Mouse (Mus musculus) kidney, postnatal 4 days (tissue): ENCODE measurements around the gene Chd2.
"Not testable (repeated sequence)": the region's sequence is repeated elsewhere in the genome, so short reads cannot be mapped to it uniquely, and the experiment has no call there.

Experiments
- DNase-seq, 2 experiments: peaks; one replicate each; pipeline ENCODE4 v3.0.0; 2021; ENCODE audit warnings: mixed read lengths in 2 of 2

Chd2 gene

DNA sequence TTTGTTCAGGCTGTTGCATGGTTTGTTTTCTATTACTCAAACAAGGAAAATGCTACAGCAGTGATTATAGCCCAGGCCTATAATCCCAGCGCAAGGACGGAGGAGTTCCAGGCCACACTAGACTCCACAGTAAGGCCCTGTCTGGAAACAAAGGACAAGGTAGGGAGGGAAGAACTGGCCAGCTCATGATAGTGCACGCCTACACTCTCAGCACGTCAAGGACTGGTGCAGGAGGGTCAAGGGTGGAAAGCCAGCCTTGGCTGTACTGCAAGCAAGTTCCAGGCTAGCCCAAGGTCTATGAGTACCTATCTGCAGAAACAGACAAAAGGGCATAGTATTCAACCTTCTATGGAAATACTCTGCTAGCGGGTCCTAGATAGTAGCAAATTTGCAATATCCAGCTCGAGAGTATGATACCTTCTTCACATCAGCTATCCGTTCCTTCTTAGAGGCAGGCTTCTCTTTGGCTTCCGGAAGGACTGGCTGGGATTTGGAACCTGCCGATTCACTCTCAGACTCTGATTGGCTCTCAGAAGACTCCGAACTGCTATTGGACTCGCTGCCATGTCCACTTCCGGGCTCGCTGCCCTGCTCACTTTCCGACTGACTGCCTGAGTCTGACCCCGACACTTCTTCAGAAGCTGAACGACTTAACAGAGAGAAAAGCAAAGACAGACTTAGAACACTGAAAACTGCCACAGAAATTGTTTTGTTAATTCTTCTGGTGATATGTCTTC lies 22.4 kb downstream of the Chd2 start:
- no peak for DNase-seq

DNA sequence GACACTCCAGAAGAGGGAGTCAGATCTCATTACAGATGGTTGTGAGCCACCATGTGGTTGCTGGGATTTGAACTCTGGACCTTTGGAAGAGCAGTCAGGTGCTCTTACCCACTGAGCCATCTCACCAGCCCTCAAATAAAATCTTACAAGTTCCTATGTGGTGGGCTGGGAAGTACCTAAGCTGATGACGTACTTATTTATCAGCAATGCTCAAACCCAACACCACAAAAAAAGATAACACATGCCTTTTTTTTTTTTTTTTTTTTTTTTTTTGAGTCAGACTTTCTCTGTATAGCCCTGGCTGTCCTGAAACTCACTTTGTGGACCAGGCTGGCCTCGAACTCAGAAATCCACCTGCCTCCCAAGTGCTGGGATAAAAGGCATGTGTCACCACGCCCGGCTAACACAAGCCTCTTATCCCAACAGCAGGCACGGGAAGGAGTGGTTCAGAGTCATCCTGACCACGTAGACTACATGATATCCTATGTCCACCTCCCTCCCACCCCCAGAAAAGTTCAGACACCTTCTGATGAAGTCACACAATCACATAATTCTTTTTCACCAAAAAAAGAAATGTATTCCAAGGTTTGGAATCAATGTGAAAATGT lies 23.2 kb downstream of the Chd2 start:
- DNase-seq: not testable (repeated sequence)

DNA sequence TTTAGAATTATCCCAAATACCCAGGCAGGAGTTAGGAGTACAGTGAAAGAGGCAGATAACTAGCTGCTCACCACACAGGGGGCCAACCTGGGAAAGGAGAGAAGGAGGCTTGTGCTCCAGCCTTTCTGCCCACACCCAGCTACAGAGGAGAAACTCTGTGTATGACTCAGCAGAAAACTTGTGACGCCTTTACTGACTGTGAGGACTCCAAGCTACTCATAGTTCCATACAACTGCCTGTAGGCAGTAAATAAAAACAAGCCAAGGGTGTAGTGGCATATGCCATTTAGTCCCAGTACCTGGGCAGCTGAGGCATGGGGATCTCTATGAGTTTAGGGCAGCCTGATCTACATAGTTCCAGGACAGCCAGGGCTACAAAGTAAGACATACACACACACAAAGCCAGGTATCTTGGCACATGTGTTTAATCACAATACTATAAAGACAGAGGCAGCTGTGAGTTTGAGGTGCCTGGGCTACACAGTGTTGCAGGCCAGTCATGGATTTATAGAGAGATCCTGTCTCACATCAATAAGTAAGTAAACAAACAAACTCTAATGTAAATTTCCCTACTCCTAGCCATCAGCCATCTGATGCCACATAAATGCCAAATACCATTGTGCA lies 24.1 kb downstream of the Chd2 start:
- DNase-seq: no peak

DNA sequence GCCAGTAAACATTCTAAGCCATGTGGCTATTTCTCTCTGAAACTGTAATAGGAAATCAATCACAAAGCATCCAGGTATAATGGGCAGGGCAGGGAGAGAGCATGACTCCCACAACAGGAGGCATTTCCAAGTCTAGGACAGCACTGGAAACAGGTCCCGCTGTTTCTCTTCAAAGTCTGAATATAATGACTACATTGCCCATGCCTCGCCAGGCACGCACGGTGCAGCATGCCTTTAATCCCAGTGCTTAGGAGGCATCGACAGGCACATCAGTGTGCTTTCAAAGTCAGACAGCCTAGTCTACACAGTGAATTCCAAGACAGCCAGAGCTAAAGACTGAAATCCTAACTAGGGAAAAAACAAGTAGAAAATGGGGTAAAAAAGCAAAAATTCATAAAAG lies 24.8 kb downstream of the Chd2 start:
- no peak for DNase-seq

DNA sequence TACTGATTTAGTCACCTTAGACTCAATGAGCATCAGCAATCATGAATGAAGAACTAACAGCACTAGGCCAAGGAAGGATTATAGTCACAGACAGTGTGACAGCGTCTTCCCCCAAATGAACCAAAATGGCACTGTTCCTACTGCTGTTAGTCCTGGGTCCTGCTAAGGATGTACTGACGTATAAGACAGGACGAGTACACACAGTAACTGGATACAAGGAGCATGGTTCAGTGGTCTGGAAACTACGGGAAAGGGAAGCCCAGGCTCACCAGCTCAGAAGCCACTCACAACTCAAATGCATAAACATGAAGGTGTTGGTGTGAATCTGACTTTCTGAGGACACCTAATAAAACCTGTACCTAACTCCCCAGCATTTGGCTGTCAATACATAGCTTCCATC lies 27.1 kb downstream of the Chd2 start:
- DNase-seq: no peak

DNA sequence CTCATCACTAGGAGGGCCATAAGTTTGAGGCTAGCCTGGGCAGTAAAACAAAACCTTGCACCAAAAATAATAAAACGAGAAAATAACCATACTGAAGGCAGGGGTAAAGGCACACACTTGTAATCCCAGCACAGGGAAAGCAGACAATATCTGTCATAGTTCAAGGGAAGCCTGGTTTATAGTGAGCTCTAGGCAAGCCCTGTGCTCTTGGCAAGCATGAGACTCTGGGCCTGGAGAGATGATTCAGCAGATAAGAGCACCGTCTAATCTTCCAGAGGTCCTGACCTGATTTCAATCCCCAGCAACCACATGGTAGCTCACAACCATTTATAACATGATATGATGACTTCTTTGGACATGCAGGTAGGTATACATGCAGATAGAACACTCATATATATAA lies 29.2 kb downstream of the Chd2 start:
- DNase-seq: no peak

DNA sequence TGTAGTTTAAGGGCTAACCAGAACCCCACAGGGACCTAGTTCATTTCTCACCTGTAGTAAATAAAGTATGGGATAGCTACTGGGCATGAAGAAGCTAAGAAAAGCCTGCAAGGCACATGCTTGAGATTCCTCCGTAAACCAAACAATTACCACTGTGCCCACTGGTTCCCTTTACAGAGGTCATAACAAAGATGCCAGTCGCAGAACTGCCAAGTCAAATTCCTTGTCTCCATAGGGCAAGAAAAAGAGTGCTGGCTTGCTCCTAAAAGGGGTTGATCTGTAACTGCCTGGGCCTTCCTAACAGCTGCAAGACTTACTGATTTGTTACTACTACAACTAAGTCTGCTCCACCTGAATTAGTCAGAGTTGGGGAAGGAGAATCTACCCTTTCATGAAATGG lies 32.9 kb downstream of the Chd2 start:
- DNase-seq: no peak

DNA sequence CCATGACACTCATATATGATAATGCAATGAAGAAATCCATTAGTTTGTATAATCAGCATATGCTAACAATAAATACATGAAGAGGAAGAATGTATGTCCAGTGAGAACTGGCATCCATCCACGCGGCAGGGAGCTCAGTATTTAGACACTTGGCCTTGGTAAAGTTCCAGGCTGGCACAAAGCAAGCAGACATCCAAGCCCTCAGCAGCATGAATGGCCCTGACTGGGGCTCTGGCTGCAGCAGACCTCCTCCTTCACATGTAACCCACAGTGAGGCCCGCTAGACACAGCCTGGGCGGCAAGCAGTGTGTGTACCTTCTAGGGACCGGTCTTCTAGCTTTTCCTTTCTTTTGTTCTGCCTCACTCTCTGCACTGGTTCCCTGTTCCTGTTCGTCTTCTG lies 34.1 kb downstream of the Chd2 start:
- no peak for DNase-seq

DNA sequence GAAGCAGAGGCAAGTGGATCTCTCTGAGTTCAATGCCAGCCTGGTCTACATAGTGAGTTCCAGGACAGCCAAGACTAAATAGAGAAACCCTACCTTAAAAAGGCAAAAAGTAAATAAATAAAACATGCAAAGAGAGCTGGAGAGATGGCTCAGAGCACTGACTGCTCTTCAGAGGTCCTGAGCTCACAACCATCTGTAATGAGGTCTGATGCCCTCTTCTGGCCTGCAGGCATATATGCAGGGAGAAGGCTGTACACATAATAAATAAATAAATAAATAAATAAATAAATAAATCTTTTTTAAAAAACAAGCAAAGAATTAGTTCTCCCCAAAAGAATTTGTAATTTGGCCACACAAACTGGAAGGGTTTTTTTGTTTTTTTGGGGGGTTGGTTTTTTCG lies 34.8 kb downstream of the Chd2 start:
- no peak for DNase-seq

DNA sequence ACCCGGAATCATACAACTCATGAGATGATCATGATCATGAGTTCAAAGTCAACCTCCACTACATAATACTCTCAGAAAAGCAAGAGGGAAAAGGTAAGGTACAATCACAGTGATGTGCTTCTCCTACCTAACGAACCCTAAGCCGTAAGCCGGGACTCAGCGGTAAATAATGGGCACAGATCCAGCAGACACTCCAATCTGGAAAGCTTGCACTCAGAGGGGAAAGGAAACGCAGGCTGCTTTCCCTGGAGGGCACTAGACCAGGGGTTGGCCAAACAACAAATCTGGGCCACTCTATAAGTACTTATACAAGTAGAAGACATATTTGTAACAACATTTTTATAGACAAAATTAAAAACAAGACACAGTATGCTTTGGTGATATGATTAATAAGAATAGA lies 36.4 kb downstream of the Chd2 start:
- DNase-seq: no peak

DNA sequence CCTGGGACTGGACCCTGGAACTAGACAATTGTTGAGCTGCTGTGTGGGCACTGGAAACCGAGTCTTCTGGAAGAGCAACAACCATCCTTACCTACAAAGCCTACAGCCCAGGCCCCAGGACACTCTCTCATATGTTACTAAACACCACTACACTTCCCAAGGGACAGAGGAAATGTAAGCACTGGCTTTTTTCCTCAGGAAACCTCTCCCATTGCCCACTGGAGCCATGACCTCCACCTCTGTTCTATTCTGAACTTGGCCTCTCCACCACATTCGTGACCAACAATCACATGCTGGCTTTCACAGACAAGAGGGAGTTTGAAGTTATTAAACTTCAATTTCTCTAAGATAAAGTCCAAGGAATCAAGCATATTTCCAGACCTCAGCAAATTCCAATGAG lies 43.4 kb downstream of the Chd2 start:
- DNase-seq: no peak

DNA sequence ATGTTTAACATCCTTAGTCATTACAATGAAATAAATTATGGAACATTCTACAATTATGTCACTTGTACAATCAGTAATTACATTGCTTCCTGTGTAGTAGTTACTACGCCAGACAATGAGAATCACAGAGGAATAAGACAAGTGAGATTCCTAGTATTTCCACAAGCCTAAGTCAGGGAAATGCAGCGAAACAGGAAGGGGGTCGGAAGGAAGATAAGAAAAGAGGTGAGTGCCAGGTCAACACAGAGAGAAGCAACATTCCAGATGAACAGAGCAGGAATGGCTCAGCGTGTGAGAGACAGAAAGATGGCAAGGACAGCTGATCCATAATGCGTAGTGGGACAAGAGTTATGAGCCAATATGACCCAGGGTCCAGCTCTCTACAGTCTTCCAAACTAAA lies 52.4 kb downstream of the Chd2 start:
- DNase-seq: no peak

DNA sequence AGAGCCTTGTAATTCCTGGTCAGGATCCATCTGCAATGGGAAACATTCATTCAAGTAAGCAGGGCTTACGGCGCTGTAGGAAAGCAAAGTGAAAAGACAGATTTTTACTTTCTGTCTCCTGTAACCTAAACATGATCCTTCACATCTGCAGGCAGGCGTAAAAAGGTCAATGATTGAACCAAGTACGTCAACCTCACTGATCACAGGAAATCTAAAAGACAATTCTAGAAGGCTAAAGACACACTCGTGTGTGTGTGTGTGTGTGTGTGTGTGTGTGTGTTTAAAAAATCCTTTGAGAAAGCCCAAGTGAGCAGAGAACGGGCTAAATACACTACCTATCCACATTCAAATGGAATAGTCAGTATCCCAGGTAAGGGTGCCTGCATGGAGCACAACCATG lies 60.5 kb downstream of the Chd2 start:
- no peak for DNase-seq

DNA sequence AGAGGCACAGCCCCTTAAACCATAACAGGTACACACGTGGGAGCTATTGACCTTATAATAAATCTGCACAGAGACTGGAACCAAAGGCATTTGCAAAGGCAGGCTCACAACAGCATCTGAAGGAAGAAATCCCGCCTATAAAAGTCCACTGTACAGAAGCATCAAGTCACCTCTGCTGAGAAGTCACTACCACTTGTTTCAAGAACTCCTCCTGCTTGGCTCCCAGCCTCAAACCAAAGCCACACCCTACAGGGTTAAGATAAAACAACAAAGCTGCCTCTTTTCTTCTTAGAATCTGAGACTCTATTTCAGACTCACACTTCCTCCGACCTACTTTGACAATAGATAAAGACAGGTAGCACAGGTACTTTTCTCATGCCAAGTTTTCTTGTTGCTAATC lies 62.1 kb downstream of the Chd2 start:
- DNase-seq: no peak

DNA sequence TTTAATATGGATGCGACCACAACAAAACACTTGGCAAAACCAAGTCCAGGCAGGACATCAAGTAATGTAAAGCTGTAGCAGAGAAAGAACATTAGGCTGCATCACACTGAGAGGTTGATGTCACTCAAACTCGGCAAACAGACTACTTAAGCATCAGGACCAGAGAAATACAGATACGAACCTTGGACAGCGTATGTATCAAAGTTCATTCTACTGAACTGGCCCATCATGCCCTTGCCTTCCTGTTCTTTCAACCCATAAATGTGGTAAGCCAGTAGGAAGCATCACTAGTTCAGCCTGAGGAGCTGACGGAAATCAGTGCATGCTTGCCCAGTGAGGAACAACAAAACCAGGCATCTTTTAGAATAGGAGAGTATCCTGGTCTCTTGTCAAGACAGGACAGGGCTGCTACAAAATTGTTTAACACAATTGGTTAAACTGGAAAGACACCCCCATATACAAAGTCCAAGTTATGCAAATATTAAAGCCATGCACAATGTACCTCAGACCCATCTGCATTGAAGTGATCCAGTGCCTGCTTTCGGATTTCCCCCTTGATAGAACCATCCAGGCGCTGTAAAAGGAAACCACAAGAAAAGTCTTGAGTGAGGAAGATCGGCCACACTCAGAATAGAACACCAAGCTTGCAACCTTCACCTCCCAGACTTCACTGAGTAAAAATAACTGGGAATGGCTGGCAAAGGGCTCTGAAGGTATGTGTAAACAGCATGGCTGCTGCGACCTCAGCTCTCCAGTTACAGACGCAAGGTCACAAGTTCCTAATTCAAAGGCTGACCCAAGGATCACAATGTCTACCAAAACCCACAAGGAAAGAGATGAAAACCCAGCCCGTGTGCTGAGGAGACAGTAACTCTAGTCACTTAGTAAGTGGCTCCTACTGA lies 63.2 kb downstream of the Chd2 start:
- DNase-seq: no peak

DNA sequence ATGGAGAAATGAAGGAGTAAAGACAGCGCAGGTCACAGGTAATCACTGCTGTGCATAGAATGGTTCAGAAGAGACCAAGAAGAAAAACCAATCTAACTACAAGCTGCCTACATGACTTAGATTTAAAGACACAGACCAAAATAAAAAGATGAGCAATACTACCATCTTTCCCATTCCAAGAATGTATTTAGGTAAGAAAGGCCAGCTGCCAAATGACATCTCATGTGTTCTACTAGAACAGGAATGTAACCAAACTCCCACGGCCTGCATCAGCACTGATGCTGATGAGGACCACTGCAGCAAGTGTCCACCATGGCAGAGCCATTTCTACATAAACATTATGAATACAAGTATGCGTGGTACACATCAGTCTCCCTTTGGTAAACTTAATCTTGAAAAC lies 73.9 kb downstream of the Chd2 start:
- DNase-seq: no peak

DNA sequence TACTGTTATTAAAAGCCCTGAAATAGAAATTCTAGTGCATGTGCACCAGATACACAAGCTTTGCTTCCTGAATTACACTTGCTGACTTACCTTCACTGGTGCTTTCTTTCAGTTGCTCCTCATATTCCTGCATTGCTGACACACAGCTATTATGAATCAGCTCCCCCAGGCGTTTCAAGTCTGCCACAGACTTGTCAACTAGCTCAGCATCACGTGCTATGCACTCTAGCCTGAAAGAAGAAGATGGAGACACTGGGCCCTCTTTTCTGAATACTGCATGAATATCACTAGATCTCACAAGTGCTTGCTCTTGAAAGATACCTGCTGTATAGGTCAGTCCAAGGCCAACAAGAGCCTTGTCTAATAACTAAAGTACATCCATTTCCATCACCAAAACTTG lies 78.1 kb downstream of the Chd2 start:
- DNase-seq: no peak

DNA sequence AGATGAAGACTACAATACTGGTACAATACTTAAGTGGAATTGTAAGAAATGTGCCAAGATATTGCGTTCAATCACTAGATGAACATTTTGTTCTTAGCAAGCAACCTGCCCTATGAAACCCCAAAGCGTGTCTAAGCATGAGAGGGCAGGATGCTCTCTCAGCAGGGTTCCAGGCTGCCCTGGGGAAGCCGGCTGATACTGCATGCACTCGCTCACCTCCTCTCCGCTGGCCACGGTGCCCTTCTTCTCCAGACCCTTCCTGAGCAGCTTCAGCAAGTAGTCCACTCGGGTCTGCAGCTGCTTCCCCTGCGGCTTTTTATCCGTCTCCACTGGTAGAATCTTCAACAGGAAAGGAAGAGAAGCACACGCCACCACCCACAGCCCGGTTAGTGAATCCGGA lies 87.5 kb downstream of the Chd2 start:
- DNase-seq: no peak

DNA sequence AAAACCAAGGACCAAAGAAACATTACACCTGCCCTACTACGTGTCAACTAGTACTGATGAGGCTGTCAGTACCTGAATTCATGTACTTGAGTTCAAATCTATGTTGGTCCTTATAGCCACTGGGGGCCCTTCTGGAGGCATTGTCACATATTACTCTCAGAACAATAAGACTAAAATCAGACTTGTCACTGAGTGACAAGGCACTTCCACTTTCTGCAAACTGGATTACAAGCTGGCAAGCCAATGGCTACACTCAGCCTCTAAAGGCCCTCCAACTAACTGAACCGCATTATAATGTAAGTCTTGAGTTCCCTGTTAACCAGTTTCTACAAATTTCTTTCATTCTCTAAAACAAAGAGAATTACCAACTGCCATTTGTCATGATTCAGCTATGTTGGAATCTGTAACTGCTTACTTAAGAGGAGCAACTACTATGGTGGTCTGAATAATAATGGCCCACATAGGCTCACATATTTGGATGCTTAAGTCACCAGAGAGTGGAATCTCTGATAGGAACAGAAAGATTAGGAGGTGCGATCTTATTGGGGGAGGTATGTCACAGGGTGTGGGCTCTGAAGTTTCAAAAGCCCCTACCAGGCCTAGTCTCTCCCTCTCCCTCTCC lies 89.3 kb downstream of the Chd2 start:
- no peak for DNase-seq

DNA sequence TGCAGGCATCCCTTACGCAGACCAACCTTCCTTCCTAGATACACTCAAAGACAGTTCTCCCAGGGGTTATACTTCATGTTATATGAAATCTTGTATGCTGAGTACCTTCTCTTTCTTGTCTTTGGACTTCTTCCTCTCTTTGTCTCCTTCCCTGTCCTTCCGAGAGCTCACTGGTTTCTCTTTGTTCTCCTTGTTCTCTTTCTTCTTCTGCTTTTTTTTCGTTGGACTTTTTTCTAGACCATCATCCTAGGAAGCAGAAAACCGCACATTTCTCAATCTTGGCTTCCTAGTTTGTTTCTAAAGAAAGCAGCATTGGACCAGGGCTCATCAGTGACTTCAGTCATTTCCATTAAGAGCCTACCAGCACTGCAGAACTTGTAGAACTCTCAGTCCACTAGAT lies 90.0 kb downstream of the Chd2 start:
- no peak for DNase-seq

DNA sequence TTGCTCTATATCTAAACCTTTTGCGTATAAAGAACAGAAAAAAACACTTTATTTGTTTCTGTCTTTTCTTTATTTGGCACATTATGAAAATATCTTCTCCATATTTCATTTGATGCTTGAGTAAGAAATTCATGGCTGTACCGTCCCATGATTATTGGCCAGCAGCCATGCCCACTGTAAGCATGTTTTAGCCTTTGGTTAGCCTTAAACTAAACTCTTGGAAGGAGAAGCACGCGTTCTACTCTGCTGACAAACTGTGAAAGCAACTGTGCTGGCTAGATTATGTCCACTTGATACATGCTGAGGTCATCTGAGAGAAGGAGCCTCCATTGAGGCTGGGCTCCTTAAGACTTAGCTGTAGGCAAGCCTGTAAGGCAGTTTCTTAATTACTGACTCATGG lies 99.4 kb downstream of the Chd2 start:
- no peak for DNase-seq

DNA sequence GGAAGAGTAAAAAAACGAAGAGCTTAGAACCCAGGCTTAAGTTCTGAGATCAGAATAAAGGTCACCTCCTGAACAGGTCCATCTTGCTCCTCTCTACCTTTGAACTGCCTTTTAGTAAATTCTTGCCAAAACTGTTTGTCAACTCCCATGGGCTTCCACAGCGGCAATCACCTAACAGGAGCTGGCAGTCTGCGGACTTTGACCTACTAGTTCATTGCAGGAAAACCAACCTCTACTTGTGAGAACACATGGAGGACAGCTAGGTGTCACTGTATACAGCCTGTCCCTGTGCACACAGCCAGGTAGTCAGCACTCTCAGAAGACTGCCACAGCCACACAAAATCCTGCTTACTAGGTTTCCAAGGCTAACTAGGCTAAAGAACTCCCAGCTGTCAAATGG lies 99.8 kb downstream of the Chd2 start:
- DNase-seq: no peak

DNA sequence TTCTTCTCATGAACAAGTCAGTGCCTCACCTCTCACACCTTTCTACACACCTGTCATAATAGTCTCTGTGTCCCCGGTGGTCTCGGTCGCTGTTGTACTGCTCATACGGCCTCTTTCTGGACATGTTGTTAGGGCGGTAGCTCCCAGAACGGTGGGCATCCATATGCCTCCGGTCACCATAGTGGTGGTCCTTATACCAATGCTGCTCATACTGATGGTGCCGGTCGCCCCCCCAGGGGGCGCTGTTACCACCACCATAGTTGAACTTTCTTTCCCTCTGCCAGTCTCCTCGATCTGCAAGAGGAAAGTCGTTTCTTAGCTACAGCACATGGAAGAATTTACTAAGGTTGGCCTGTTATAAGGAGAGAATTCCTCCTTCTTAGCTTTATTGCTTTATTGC lies 105.9 kb downstream of the Chd2 start:
- peak; percentile 45 to 58 for DNase-seq
